Mouse (Mus musculus) cerebellum, postnatal 10 days (tissue): ENCODE results near the gene Polr3g.
A peak's percentile ranks its signal among the peaks of the same experiment; 100 is the strongest.
"Not testable (repeated sequence)": the region's sequence is repeated elsewhere in the genome, so short reads cannot be mapped to it uniquely, and the experiment has no call there.

Experiments used
- DNase-seq, 2 experiments: peaks; one replicate each; pipeline ENCODE4 v3.0.0; 2021; ENCODE audit warnings: mixed read lengths in 2 of 2

Gene Polr3g

DNA sequence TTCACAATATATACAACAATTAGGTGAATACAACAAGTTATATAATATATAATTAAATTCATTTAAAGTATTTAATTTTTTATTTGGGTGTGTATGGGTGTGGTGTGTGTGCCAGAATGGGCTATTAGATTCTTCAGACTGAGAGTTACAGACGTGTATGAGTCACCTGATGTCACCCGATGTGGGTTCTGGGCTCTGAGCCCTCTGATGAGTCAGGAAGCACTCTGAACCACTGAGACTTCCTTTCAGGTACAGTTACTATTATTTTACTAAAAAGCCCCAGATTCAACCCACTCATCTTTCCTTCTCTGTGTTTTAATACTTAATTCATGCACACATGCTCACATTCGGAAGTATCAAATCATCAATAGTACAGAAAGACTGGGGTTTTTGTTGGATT lies 25.9 kb downstream of the Polr3g start:
- no peak for DNase-seq

DNA sequence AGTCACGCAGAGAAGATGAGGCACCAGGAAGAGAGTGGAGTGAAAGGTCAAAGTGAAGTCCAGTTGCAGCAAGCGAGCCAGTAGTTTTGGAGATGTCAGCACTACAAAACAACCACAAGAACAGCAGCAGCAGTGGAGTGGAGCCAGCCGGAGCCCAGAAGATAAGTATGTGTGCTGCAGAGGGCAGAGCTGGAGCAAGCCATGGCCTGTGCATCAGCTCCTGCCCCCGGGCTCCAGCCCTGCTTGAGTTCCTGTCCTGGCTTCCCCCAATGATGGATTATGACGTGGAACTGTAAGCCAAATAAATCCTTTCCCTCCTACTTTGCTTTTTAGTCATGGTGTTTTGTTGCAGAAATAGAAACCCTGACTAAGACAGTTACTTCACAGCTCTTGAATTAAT lies 26.6 kb downstream of the Polr3g start:
- no peak for DNase-seq

DNA sequence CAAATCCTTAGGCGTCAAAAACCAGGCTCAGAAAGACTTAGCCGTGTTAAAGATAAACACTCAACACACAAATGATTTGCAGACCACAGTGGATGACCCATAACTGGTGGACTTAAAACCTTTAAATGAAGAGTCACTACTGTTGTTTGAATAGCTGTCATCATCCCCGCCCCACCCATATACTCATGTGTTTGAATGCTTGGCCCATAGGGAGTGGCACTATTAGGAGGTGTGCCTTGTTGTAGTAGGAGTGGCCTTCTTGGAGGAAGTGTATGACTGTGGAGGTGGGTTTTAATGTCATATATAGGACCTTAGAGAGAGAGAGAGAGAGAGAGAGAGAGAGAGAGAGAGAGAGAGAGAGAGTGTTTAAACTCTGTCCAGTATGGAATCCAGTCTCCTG lies 27.7 kb downstream of the Polr3g start:
- DNase-seq, result no peak

DNA sequence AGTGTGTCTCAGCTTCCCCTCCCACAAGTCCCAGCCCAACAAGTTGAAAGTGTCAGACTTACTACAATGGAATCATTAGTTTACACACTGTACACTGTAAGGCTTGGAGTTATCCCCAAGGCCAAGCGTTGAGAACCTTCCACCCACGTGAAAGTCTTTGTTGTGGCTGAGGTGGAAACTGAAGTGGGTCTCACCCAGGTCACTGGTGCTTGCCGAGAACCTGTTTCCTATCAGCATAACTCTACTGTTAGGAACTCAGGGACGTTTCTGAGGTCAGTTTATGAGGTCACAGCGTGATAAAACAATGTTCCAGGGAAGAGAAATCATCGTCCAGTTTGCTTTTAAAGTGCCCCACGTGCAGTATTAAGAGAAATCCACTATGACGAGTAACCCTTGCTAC lies 35.5 kb downstream of the Polr3g start:
- DNase-seq, result no peak

DNA sequence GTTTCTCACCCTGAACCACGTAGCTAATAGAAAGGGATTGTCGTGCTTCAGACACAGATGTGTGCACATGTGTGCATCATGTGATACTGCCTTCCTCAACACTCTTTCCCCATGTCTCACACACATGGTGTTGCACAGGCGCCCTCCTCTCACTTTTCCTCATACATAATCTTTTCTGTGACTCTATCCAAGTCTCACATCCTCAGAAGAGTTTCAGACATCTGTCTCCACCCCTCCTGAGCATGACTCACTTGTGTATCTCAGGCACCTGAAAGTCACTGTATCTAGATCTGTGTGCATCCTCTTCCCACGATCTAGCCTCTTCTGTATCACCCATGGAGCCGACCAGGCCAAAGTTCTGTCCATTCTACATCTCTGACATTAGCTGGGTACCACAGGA lies 43.1 kb downstream of the Polr3g start:
- no peak for DNase-seq

DNA sequence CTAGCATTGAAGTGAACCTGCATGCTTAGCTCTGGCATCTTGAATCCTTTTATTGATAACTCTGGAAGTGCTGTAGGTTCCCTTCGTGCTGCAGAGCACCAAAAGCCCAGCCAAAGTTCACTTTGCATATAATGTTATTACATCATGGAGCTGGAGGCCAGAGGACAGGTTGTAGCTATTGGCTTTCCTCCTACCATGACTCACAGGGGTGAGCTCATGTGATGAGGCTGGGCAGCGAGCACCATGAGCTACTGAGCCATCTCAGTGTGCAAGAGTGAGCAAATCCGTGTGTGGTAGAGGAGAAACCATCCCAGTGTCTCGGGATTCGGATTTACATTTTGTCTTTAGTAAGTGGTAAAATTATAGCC lies 46.5 kb downstream of the Polr3g start:
- peak; percentile 42 to 58 for DNase-seq

DNA sequence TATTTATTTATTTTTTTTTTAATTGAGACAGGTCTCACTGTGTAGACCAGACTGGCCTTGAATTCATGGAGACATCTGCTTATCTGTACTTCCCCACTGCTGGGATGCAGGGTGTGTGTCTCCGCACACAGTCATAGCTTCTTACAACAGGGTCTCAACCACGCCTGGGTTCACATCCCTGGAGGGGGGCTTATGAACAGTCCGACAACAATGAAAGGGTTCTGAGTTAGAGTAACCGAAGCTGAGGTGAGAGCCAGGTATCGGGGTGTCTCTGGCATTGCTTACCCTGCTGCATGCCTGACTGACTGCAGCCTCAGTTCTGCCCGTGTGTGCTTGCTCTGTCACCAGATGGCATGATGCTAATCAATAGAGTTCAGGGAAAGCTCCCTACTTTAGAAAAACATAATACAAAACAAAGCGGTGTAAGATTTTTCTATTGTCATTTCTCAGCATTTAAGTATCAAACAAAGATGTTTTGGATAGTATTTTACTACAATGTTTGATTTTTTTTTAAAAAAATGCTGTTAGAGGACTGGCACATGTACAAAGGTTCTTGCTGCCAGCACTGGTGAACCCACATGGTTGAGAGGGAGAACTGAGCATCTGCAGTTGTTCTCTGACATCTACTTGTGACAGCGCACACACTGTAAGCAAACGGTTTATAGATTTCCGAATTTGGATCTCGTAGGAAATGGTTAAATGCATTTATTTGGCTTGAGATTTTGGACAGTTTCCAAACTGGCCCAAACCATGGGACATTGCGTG lies 47.1 kb downstream of the Polr3g start:
- DNase-seq, result peak; percentile 58 to 59

DNA sequence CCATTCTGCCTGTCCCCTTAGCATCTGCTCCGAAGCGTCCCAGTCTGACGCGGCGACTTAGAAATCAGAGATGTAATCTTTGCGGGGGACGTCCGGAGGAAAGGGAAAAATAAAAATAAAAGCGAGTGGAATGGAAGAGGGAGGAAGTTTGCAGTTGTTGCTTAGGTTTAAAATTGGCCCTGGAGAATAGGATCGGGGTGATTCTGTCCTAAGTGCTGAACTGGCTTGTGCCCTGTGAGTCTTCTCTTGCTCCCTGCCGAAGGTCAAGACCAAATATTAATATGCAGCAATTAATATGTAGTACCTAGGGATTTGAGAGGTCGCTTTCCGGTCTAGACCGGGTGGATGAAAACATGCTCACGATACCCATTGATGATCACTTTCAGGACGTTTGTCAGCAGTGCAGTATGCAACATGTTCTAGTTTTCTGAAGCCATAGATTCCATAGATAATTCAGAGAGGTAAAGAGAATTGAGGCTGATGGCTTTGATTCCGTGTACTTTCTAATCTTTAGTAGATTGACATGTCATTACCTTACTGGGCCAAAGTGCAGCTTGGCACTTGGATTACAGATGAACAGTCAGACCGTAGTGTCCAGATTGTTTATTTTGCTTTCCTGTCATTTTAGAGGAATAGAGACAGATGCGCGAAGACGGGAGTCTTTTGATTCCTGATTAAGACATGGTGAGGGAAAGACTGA lies 52.6 kb downstream of the Polr3g start:
- DNase-seq, result peak; percentile 8

DNA sequence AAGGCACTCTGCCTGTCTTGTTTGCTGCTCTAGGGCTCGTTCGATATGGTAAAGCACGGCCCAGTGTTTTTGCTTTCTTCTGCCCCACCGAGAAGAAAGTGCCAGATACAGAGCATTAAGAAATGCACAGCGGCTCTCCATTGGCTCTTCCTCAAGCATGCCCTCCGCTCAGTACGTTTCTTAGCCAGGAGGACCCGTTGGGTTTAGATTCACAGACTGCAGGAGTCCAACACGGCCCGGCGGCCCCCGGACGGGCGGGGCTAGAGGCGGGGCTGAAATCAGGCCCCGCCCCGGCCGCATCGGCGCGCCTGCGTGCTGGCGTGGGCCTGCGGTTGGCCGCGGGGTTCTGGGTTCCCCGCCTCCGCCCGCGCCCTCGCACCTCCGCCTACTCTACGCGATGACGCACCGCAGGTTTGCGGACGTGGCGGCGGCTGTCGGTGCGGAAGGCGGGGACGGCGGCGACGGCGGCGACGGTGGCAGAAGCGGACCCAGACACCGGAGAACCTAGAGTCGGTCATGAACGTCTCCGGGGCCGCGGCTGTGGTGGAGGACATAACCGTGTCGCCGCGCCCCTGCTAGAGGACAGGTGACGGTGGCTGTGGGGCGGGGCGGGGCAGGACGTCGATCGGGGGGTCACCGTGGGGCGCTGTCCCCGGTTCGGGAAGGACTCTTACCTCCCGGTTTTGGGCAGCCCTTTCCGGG lies 53.3 kb downstream of the Polr3g start, which contains the start of gene Lysmd3:
TSS of gene Lysmd3 (plus strand) at position 313 of the 702 bp plus-strand sequence.
- DNase-seq, result peak; percentile 97 to 98

DNA sequence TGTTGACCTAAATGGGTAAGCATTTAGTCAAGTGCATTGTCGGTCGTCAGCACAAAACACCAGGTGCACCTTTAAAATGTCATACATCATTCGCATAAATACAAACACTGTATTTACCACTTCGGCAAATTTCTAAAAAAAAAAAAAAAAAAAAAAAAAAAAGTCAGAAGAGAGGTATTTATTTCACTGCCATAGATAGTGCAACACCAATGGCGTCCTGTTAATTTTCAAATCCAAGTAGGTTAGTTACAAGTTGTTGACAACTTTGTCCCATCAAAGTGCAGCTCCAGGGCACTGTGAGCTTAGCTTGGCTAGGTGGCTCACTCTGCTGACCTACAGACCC lies 53.8 kb downstream of the Polr3g start:
- no peak for DNase-seq

DNA sequence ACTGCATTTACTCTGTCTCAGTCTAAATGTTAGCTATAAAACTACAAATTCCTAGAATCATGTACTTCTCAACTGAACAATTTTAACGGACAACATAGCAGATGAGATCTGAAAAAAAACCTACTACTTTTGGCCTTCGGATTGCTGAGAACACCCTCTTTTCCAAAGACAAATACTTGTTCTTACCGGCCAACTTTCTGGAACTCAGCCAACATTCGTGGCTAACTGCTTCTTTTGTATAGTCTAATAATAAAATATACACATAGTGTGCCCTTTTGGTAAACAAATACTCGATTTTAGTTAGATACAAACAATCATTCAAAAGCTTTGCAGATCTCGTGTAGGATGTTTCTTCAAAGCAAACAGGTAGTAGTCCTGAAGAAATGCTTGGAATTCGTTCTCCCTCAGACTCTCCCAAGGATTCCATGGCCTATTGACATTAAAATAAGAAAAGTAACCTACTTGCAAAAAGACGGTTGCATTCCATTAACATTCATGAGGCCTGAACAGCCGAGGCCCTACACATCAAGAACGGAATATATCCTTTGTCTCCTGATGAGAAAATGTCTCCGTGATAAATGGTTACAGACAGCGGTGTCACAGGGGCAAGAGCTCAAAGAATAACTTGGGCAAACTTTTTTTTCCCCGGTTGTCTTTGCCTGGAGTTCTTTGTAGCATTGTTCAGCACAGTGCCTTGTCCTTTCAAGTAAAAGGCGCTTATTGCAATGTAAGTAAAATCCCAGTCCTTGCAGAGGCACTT lies 54.5 kb downstream of the Polr3g start:
- DNase-seq, result peak; percentile 24 to 33

DNA sequence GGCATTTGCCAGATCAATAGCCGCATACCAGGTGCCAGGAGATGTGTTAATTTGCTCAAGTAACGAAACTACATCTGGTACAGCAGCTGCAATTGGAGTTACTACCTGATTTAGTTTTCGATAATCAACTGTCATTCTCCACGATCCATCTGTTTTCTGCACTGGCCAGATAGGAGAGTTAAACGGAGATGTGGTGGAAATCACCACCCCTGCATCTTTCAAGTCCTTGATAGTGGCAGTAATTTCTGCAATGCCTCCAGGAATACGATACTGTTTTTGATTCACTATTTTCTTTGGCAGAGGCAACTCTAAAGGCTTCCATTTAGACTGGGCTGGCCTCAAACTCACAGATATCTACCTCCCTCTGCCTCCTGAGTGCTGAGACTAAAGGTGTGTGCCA lies 60.4 kb downstream of the Polr3g start:
- DNase-seq, result not testable (repeated sequence)

DNA sequence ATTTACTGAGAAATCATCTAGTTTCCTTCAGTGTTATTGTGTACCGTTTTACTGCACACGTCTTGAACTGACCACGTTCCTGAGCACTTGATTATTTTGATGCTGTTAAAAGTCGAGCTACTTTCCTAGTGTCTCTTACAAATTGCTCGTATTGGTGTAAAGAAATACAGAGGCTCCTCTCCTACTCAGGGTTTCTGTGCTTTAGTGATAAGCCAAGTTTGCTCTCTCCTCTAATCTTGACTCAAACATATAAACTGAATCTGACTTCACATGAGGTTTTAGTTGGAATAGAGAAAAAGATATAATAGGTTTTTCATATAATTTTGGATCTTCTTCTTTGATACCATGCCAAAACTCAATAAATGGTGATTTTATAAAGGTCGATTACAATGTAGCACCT lies 64.5 kb downstream of the Polr3g start:
- no peak for DNase-seq

DNA sequence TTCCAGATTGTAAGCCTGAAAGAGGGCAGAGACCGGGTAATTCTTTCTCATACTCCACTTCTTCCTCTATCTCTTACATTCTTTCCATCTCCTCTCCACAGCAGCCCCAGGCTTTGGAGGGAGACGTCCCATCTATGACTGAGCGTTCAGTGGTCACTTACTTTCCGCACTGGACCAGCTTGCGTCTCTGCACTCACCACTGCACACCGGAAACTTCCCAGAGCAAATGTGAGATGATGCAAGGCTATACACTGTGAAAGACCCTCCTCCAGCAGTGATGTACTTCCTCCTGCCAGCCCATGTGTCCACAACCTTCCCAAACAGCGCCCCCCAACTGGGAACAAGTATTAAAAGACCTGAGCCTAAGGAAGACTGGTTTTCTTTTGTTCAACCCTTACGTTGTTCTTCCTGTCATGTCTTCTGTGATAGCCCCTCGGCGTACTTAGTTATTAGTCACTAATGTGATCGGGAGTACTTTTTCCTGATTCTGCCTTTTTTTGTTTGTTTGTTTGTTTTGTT lies 66.7 kb downstream of the Polr3g start:
- no peak for DNase-seq

DNA sequence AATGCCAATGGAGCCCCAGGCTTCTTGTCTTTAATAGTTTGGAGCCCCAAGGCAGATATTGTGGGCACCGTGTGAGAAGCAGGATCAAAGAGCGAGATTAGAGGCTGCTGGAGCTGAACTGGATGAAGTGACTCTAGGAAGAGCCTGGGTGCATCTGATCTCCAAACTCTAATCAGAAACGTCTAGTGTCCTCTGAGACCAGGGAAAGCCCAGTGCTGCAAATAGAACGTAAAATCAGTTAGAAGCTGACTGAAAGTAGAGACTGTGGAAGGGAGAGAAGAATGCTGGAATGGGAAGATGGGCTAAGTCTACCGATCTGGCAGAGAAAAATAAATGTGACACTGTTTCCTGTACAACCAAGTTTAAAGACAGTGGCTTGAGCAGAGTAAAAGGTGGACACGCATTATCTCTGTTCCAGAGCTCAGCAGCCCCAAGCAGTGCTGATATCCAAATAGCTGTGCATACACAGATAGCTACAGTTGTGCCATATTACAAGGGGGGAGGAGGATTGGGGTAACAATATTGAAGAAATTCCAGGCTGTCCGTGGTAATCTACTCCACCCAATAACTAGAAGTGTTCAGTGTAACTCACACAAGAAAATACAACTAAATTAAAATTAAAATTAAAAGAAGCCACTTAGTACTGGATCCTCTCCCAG lies 68.2 kb downstream of the Polr3g start:
- no peak for DNase-seq

DNA sequence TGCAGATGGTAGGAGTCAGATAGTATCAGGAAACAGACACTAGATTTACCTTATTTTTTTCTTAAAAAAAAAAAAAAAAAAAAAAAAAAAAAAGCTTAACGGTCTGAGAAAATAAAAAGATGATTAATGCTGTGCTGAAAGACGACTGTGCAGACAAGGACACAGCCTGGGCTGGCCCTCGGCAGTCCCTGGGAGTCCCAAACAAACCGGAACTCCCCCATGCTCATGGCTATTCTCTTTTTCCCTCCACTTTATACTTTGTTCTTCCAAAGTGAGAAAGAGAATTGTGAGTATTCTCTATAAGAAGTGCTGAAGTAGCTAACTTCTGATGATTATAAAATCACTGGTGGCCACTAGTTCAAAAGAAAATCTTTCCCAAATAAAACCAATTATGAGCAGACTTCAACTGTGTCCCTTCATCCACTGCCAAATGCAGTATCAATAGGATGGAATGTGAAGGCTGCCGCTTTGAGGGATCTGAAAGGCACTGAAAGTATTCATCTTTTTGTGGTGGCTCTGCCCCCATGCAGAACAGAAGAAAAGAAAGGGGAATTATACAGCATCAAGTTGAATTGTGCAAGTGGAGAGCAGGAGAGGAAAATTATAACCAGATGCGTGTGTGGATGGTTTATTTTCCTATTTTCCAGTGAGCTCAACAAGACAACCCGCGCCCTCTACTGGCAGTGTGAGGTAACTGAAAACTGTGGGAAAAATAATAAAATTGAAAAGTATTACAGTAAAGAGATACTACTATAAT lies 69.3 kb downstream of the Polr3g start:
- peak; percentile 75 to 76 for DNase-seq

DNA sequence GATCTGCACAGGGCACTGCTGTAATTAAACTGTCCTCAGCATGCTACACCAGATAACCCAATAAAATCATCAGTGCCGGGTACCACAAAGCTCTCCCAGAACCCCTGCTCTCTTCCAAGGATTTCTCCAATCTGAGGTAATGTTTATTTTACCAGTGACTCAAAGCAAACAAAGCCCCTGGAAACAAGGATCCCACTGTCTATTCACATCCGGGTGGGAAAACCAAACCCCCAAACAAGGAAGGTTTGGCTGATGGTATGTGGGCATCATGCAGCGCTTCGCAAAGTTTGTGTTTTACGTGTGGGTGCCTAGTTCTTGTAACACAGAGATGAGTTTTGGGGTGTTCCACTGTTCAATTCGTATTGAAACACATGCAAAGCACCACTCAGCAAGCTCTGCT lies 69.9 kb downstream of the Polr3g start:
- no peak for DNase-seq

DNA sequence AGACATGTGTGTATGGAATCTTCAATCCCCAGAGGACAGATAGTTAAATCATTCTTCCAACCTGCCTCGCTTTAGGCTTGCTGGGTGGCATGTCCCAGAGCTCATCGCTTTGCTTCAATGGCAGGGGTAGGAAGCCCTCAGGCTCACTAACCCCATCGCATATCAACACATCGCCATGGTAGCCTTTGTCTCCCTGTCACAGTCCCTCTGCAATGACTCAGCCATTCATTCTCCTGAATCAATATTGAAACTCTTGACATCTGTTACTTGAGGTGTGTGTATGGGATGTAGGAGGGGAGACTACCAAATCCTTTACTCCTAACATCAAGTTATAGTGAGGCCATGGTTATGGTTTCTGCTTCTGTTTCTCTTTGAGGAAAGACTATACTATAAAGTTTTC lies 71.2 kb downstream of the Polr3g start:
- DNase-seq, result no peak

DNA sequence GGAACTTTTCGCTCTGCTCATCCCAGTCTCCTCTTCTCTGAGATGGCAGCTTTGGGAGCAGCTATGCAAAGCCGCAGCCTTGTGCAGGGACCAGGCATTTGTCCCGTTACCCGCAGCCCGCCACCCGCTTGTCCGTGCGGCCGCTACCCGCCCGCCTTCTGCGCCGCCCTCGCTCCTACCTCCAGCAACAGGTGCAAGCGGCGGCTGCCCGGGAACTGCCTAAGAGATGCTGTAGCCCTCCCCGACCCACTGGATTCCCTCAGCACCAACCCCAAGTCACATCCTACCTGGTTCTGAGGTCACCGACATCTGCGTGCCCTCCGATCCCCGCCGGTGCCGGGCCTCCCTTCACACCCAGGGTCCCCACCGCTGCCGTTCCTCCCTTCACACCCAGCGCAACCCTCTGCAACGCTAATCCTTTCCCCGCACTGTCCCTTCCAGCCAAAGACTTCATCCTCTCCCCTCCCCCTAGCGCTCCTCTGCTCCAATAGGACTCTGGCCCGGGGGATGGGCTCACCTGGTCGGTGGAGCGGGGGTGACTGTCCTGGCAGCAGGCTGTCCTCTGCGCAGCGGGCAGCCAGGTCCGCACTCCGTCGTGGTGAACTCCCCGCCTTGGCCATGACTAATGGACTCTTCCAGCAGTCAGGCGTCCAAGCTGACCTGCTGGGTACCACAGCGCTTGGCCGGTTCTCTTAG lies 77.9 kb downstream of the Polr3g start, which contains the start of gene Adgrv1:
TSS of gene Adgrv1 (minus strand) at position 435 of the 696 bp plus-strand sequence.
- DNase-seq, result peak; percentile 91 to 96

DNA sequence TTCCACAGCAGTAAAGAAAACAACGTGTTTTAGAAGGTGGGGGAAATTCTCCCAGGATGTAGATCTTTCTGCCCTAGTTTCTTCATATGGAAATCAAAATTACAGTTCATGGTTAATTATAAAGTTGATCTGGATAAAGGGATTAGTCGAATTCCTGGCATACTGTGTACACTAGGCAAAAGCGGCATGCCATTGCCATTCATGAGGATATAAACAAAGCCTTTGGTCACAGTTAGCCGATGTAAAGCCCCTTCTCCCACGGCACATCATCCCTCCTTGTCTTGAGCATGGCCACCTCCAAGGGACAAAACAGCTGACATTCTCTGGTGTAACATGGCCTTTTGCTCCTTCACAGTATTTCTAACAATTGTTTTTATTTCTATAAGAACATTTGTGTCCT lies 80.2 kb downstream of the Polr3g start:
- DNase-seq, result no peak

DNA sequence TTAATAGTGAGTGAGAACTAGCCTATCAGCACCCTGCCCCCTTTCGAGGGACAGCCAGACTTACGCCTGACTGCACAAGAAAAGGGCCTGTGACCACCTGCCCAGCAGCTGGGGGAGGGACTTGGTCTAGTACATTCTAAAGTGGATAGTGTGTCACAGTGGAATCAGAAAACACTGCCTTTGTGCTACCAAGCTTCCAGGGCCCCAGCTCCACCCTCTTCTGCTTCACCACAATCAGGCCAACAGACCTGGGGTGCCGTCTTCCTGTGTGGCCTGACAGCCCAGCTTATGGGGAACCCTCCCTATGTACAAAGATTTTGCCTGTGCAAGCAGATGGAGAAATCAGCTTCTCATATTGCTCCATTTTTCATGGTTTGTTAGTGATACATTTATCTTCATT lies 81.4 kb downstream of the Polr3g start:
- DNase-seq, result peak; percentile 18 to 27
